Comparison of ENCODE assay signal across 8 mouse cellular contexts in genomic region chr2:157367184-157367893, GRCm38 (mm10). TPM values are rescaled to one million over a fixed set of nuclear protein-coding genes. Genes with fewer than 3 reads are reported as not detected.
DNase-seq lines count a peak whose midpoint lies in the region; ATAC-seq and TF ChIP-seq lines count a peak whose summit lies in the region.

Manbal (plus strand) TSS chr2:157367594.

- H3K9me3 ChIP-seq in embryonic facial prominence, embryonic 15.5 days (replicated peaks) = no peaks in the 10 kb centered on the region
- no peaks in the 10 kb centered on the region for H3K9me3 ChIP-seq in kidney, embryonic 14.5 days (ENCODE audit: control insufficient read depth, low read length)
- no peaks in the 10 kb centered on the region for H3K9me3 ChIP-seq in limb, embryonic 15.5 days

- H3K4me1 ChIP-seq in bone marrow, adult 2 months (ENCODE audit: control insufficient read depth, insufficient read depth, low read length) = peaks cover 4% of the 10 kb centered on the region
- peaks cover 10% of the 10 kb centered on the region for H3K4me1 ChIP-seq in embryonic facial prominence, embryonic 15.5 days
- peaks cover 14% of the 10 kb centered on the region for H3K4me1 ChIP-seq in kidney, embryonic 14.5 days (ENCODE audit: control insufficient read depth, insufficient read depth, low read length)
- peaks cover 13% of the 10 kb centered on the region; the same call in 1 of the 2 replicates for H3K4me1 ChIP-seq in limb, embryonic 15.5 days

- H3K9ac ChIP-seq in embryonic facial prominence, embryonic 15.5 days = peak within 1 kb of the TSS; percentile 89
- peak within 1 kb of the TSS; percentile 91 for H3K9ac ChIP-seq in kidney, embryonic 14.5 days (ENCODE audit: low read depth, low read length)
- peak within 1 kb of the TSS; percentile 77 for H3K9ac ChIP-seq in limb, embryonic 15.5 days

- H3K36me3 ChIP-seq in embryonic facial prominence, embryonic 15.5 days = no peaks in the 10 kb centered on the region
- peaks cover 4% of the 10 kb centered on the region; the same call in 1 of the 2 replicates for H3K36me3 ChIP-seq in kidney, embryonic 14.5 days (ENCODE audit: control insufficient read depth, insufficient read depth, low read length)
- H3K36me3 ChIP-seq in limb, embryonic 15.5 days = no peaks in the 10 kb centered on the region

- peak; percentile 84 for ATAC-seq in embryonic facial prominence, embryonic 15.5 days (ENCODE audit: insufficient number of reproducible peaks, low FRiP score, low TSS enrichment, low read depth)
- peak; percentile 86 for ATAC-seq in kidney, embryonic 14.5 days (ENCODE audit: low FRiP score, low TSS enrichment)
- ATAC-seq in limb, embryonic 15.5 days (ENCODE audit: insufficient number of reproducible peaks, low FRiP score, low TSS enrichment, low read depth) = peak; percentile 82; the same call in 1 of the 2 replicates

- H3K4me3 ChIP-seq in bone marrow, adult 2 months (replicated peaks; ENCODE audit: control insufficient read depth, low read depth, low read length) = peak within 1 kb of the TSS; percentile 93
- peak within 1 kb of the TSS; percentile 82 for H3K4me3 ChIP-seq in embryonic facial prominence, embryonic 15.5 days (replicated peaks)
- peak within 1 kb of the TSS; percentile 75 for H3K4me3 ChIP-seq in kidney, embryonic 14.5 days (ENCODE audit: low read length)
- peak within 1 kb of the TSS; percentile 77 for H3K4me3 ChIP-seq in limb, embryonic 15.5 days

- WGBS in bone marrow, adult 2 months = 3% methylated on average over 42 of the region's 42 CpGs
- 3% methylated on average over 42 of the region's 42 CpGs for WGBS in embryonic facial prominence, embryonic 15.5 days
- 4% methylated on average over 42 of the region's 42 CpGs for WGBS in kidney, embryonic 14.5 days
- 3% methylated on average over 42 of the region's 42 CpGs for WGBS in limb, embryonic 15.5 days

- no peak for TF ChIP-seq CTCF in bone marrow, adult 2 months (IDR thresholded peaks at IDR 0.05; ENCODE audit: control insufficient read depth, insufficient read depth, low read length)

- H3K4me2 ChIP-seq in embryonic facial prominence, embryonic 15.5 days (replicated peaks) = peak within 1 kb of the TSS; percentile 71
- H3K4me2 ChIP-seq in kidney, embryonic 14.5 days (replicated peaks; ENCODE audit: low read depth, low read length) = peak within 1 kb of the TSS; percentile 85
- peak within 1 kb of the TSS; percentile 77 for H3K4me2 ChIP-seq in limb, embryonic 15.5 days

- H3K27ac ChIP-seq in bone marrow, adult 2 months (ENCODE audit: control insufficient read depth, insufficient read depth, low read depth, low read length, poor library complexity) = peak within 1 kb of the TSS; percentile 92
- peak within 1 kb of the TSS; percentile 92 for H3K27ac ChIP-seq in embryonic facial prominence, embryonic 15.5 days (replicated peaks)
- H3K27ac ChIP-seq in kidney, embryonic 14.5 days (ENCODE audit: low read depth, low read length) = peak within 1 kb of the TSS; percentile 86
- peak within 1 kb of the TSS; percentile 88 for H3K27ac ChIP-seq in limb, embryonic 15.5 days

- H3K27me3 ChIP-seq in embryonic facial prominence, embryonic 15.5 days = no peaks in the 10 kb centered on the region
- H3K27me3 ChIP-seq in kidney, embryonic 14.5 days (ENCODE audit: control insufficient read depth, insufficient read depth, low read length) = no peaks in the 10 kb centered on the region
- H3K27me3 ChIP-seq in limb, embryonic 15.5 days = no peaks in the 10 kb centered on the region

- peak; percentile 68; the same call in 1 of the 2 replicates for TF ChIP-seq POLR2A in bone marrow, adult 2 months (IDR thresholded peaks at IDR 0.05; ENCODE audit: borderline replicate concordance, control insufficient read depth, low read depth, low read length)

- DNase-seq in 416B (ENCODE audit: low read depth) = peak; percentile 91
- DNase-seq in heart, adult 9 months (ENCODE audit: low spot score in 2 of 2) = peak; percentile 92 to 93
- peak; percentile 82 to 91 for DNase-seq in monocyte, adult 2 months (ENCODE audit: low read depth in 1 of 2, low spot score in 2 of 2)
- DNase-seq in spleen, postnatal 36 days (ENCODE audit: low spot score in 2 of 2) = peak; percentile 91

RNA-seq across cellular contexts. Expression of gene Manbal, which starts in this region (rescaled TPM):
- 13.3 and 33.1 TPM in 2 replicates for polyA plus RNA-seq in bone marrow, adult 2 months (2011; ENCODE audit: insufficient read depth, insufficient read length, low replicate concordance, missing spikeins)
- polyA plus RNA-seq in embryonic facial prominence, embryonic 15.5 days (2015; fragmentation: Nextera tagmentation; extraction: Ambion mirVana) = 89.8 and 92.3 TPM in 2 replicates
- 38.2 and 62.2 TPM in 2 replicates for polyA plus RNA-seq in kidney, embryonic 14.5 days (2014; fragmentation: Nextera tagmentation; extraction: Ambion mirVana)
- polyA plus RNA-seq in limb, embryonic 15.5 days (2015; fragmentation: Nextera tagmentation; extraction: Ambion mirVana) = 87.6 and 87.9 TPM in 2 replicates

Comparison
In these comparisons a context has a peak if more than half of its experiments do, and no peak if none do; other contexts are left out.
1. Peak in every context shown above with its lines: DNase-seq, ATAC-seq, H3K4me3 ChIP-seq and H3K27ac ChIP-seq.